Mouse (Mus musculus): ENCODE results near the gene Plcb2. TPM values are rescaled to one million over a fixed set of nuclear protein-coding genes. Genes with fewer than 3 reads are reported as not detected.

Plcb2 gene
- polyA plus RNA-seq, 1 experiment from 2014 or later, result 0.44 TPM

DNA sequence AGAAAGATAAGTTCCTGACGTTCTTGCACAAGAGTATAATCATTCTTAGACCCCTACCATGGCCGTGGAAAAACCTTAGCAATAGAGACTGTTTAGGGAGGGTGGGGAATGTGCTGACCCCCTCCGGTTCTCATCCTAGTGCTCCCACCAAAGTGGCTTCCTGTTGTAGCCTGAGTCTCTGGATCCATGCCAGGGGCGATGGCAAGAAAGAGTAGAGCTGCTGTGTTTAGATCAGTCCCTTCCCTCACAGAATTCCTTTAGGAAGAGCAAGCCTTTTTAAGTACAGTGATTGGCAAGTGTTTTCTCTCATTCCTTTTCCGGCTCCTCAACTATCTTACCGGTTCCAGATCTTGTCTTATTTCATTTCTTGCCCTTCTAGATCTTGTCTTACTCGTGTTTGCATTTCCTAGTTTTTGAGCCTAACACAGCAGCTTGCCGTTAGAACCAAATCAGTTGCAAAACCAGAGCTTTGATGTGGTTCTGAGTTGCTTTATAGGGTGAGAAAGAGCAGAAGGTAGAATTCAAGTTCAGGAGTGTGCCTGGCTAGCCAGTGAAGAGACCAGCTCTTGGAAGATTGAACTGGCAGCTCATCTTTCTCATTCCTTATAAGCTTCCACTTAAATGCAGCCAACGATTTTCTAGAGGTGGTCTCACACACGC lies 19.2 kb upstream of the Plcb2 start:
- H3K27me3 ChIP-seq (replicated peaks; ENCODE audit: low read depth, poor library complexity, severe bottlenecking), result peaks cover 70% of the 10 kb centered on the region
- peaks cover 61% of the 10 kb centered on the region for H3K4me1 ChIP-seq

DNA sequence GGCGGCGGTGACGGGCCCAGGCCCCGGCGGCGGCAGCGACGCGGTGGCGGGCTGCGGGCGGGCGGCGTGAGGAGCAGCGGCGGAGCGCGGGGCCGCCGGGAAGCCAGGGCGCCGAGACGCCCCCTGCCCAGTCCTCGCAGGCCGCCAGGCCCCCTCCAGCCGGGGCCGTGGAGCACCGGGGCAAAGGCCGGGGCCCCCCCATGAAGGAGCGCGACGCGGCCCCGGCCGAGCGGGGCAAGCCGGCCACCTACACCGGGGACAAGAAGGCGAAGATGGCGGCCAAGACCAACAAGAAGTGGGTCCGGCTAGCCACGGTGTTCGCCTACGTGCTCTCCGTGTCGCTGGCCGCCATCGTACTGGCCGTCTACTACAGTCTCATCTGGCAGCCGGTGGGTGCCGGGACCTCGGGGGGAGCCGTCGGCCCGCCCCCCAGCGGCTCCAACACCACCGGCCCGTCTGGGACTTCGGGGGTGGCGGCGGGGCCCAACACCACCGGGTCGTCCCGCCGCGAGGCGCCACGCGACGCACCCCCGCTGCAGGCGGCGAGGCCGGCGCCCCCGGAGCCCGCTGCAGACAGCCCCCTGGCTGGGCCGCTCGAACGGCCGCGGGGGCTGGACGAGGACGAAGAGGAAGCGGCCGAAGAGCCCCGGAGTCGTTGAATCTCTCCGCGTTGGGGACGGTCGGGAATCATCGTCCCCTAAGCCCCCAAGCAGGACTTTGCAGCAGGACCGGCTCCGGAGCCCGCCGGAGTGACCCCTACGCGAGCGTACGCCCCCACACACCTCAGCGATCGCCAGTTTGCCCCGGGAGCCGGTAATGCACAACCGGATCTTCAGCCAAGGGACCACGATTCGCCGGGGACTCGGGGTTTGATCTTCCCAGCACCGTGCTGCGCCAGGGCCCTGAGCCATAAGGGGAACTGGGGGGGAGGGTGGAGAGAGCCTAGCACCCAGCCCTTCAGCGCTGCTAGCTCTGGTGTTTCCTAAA lies 18.0 kb upstream of the Plcb2 start:
- Histone ChIP-seq H3K9me3 (no peaks in the 10 kb centered on the region), H3K4me1 (peaks cover 52% of the 10 kb centered on the region), H3K27ac (replicated peaks) (peak overlapping the region; percentile 87), H3K4me3 (peak overlapping the region; percentile 92), H3K36me3 (replicated peaks) (peaks cover 14% of the 10 kb centered on the region), H3K27me3 (replicated peaks; ENCODE audit: low read depth, poor library complexity, severe bottlenecking) (peaks cover 75% of the 10 kb centered on the region)
- under 1% methylated on average over 113 of the region's 113 CpGs for WGBS
- peak; percentile 71 for DNase-seq (ENCODE audit: low spot score)

More for the DNA sequence above, 19.2 kb upstream of the Plcb2 start:
- H3K27ac ChIP-seq (replicated peaks), result no peak overlapping the region
- H3K9me3 ChIP-seq, result no peaks in the 10 kb centered on the region
- no peak for DNase-seq (ENCODE audit: low spot score)
- H3K36me3 ChIP-seq (replicated peaks), result peaks cover 14% of the 10 kb centered on the region
- 41% methylated on average over 10 of the region's 10 CpGs for WGBS
- peak overlapping the region; percentile 92 for H3K4me3 ChIP-seq

DNA sequence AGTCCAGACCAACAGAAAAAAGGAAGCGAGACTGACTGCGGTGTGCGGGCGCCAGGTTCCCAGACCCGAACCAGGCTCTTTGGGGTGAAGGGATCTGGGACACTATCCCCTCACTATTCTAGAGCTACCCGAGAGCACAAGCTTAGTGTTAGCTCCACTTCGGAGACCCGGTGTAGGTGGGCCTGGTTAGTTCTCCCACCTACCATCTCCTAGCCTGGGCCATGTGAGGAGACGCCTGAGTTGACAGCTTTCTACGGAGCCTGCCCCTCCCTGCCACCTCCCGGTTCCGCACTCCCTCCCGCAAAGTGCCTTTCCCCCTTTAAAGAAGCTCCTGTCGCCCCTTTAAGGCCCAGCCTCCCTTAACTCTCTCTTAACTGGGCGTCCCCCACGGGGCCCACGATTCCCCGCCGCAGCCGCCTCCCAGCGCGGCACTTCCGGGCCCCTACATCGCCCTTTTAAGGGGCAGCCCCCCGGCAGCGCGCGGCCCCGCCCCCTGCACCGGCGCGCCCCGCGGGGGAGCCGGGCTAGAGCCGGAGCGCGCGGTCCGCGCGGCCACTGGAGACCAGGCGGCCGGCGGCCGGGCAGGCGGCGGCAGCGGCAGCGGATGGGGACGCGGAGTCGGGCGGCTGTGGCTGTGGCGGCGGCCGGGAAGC lies 17.1 kb upstream of the Plcb2 start, which contains the start of gene Inafm2:
TSS of gene Inafm2 (plus strand) at position 527 of the 653 bp plus-strand sequence.
- Histone ChIP-seq H3K36me3 (replicated peaks) (peaks cover 12% of the 10 kb centered on the region), H3K27me3 (replicated peaks; ENCODE audit: low read depth, poor library complexity, severe bottlenecking) (peaks cover 73% of the 10 kb centered on the region), H3K9me3 (no peaks in the 10 kb centered on the region), H3K27ac (replicated peaks) (peak within 1 kb of the TSS; percentile 87), H3K4me1 (peaks cover 50% of the 10 kb centered on the region), H3K4me3 (peak within 1 kb of the TSS; percentile 92)
- 4% methylated on average over 57 of the region's 57 CpGs for WGBS
- peak; percentile 94 for DNase-seq (ENCODE audit: low spot score)

DNA sequence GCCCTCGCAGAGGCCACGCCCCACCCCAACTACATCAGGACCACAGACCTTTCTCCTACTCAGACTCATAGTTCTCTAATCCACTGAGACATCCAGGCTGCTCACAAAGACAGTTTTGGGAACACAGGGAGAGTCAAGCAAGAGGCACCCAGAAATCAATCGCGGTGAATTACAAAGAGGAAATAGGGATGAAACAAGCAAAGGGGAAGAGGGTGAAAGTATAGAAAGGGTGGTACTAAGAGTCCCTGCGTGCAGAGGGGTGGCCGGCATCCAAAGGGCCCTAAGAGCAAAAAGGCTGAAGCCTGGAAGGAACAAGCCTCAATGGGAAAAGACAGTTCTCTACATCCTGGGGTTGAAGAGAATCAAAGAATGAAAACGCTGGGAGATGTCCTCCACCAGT lies 16.4 kb upstream of the Plcb2 start:
- Histone ChIP-seq H3K4me1 (peaks cover 43% of the 10 kb centered on the region), H3K27ac (replicated peaks) (no peak overlapping the region), H3K27me3 (replicated peaks; ENCODE audit: low read depth, poor library complexity, severe bottlenecking) (peaks cover 66% of the 10 kb centered on the region), H3K9me3 (no peaks in the 10 kb centered on the region), H3K36me3 (replicated peaks) (peaks cover 9% of the 10 kb centered on the region), H3K4me3 (peak overlapping the region; percentile 92)
- WGBS, result 2% methylated on average over 7 of the region's 7 CpGs
- DNase-seq (ENCODE audit: low spot score), result no peak

DNA sequence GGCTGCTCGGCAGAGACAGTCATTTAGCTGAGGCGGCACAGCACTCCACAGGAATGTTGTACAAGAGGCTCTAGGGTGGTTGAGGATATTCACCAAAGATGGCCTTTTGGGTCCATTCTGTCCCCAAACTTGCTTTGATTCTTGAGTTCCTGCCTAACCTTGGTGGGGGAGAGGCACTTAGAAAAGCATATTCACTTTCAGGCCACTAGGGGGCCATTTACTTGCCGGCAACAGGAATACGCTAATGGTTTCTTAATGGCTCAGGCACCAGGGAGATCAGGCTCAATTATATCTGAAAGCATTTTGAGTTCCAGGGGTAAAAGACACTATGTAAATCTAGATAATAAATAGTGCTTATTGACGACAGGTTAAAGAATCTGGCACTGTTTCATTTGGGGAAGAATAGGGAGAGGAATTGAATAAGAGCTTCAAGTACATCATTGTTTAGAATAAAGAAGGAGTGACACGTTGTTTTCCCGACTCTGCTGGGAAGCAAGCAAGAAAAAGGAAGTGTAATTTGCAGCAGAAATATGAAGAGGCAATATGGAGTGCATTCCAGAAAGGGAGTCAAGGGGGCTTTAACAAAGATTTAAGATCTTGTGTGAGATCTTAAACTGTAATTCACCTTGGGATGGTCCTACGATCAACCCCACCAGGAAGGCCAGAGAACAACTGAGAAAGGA lies 15.2 kb upstream of the Plcb2 start:
- Histone ChIP-seq H3K27me3 (replicated peaks; ENCODE audit: low read depth, poor library complexity, severe bottlenecking) (peaks cover 53% of the 10 kb centered on the region), H3K9me3 (no peaks in the 10 kb centered on the region), H3K4me1 (peaks cover 31% of the 10 kb centered on the region), H3K27ac (replicated peaks) (no peak overlapping the region), H3K36me3 (replicated peaks) (no peaks in the 10 kb centered on the region), H3K4me3 (no peak overlapping the region)
- WGBS, result 34% methylated on average over 8 of the region's 8 CpGs
- peak; percentile 37 for DNase-seq (ENCODE audit: low spot score)

DNA sequence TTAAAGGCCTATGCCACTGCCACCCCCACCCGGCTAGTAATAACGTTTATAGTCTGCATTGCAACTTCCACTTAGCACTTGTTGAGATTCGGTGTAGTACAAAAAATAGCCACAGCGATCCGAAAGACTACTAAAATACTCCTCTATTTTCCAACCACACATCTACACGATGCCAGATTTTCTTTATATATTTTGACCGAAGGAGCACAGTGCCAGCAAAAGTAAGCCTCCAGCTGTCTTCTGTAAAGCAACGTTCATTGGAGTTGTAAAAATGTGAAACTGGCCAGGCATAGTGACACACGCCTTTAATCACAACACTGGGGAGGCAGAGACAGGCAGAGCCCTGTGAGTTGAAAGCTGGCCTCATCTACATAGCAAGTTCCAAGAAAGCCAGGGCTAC lies 12.9 kb upstream of the Plcb2 start:
- Histone ChIP-seq H3K27me3 (replicated peaks; ENCODE audit: low read depth, poor library complexity, severe bottlenecking) (peaks cover 36% of the 10 kb centered on the region), H3K4me1 (peaks cover 15% of the 10 kb centered on the region), H3K9me3 (no peaks in the 10 kb centered on the region), H3K36me3 (replicated peaks) (no peaks in the 10 kb centered on the region), H3K4me3 (no peak overlapping the region), H3K27ac (replicated peaks) (no peak overlapping the region)
- 75% methylated on average over 9 of the region's 9 CpGs for WGBS
- DNase-seq (ENCODE audit: low spot score), result no peak

DNA sequence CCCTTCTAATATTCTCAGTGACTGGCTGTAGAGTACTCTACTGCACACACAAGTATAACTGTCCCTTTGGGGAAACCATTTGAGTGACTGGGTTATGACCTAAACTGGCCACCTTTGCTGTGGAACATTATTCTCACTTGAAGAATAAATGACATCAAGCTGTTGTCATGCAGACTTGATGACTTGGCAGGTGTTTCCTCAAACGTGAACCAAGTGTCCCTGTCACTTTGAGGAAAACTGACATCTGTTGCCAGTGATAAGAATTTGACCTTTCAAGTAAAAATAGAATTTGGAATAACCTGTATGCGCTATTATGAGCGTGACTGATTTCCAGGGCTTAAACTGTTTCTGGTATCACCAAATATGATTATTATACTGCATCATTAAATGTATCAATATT lies 12.1 kb upstream of the Plcb2 start:
- H3K27ac ChIP-seq (replicated peaks), result no peak overlapping the region
- DNase-seq (ENCODE audit: low spot score), result no peak
- H3K4me1 ChIP-seq, result peaks cover 10% of the 10 kb centered on the region
- 68% methylated on average over 3 of the region's 3 CpGs for WGBS
- H3K27me3 ChIP-seq (replicated peaks; ENCODE audit: low read depth, poor library complexity, severe bottlenecking), result peaks cover 40% of the 10 kb centered on the region
- no peaks in the 10 kb centered on the region for H3K36me3 ChIP-seq (replicated peaks)
- H3K4me3 ChIP-seq, result no peak overlapping the region
- no peaks in the 10 kb centered on the region for H3K9me3 ChIP-seq

DNA sequence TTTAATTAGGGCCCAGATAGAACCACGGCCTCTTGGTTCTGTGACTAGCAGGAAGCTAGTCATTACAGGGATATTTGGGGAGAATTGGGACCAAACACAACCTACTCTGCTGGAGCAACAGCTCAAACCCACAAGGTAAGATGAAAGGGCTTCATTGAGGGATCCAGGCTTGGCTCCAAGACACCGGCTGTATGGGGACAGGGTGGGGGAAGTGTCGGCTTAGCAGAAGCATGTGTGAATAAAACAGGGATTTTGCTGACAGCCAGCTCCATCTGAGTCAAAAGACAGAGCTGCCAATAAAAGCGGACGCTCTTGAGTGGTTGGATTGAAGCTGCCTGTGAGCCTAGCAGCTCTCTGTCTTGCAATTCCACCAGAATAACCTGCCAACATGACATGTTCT lies 5.1 kb upstream of the Plcb2 start:
- Histone ChIP-seq H3K36me3 (replicated peaks) (no peaks in the 10 kb centered on the region), H3K27me3 (replicated peaks; ENCODE audit: low read depth, poor library complexity, severe bottlenecking) (peaks cover 66% of the 10 kb centered on the region), H3K27ac (replicated peaks) (no peak overlapping the region), H3K4me1 (peaks cover 10% of the 10 kb centered on the region), H3K9me3 (no peaks in the 10 kb centered on the region), H3K4me3 (no peak overlapping the region)
- DNase-seq (ENCODE audit: low spot score), result no peak
- WGBS, result 59% methylated on average over 5 of the region's 5 CpGs

DNA sequence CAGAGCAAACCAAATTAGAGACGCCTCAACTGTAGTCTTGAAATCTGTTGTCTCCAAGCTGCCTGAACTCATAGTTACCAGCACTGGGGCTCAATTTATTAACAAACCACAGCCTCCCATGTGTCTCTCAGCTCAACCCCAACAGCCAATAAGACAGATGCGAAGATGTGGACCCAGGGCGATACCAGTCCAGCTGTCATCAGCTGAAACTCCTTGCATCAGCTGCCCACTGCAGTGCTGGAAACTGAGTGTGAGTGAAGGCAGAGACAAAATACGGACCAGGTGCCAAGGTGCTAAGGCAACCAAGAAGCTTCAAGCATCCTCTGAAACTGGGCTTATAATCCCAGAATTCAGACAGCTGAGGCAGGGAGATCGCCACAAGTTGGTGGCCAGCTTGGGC lies 3.7 kb upstream of the Plcb2 start:
- peaks cover 79% of the 10 kb centered on the region for H3K27me3 ChIP-seq (replicated peaks; ENCODE audit: low read depth, poor library complexity, severe bottlenecking)
- no peaks in the 10 kb centered on the region for H3K36me3 ChIP-seq (replicated peaks)
- H3K27ac ChIP-seq (replicated peaks), result no peak overlapping the region
- H3K4me3 ChIP-seq, result no peak overlapping the region
- no peaks in the 10 kb centered on the region for H3K9me3 ChIP-seq
- 89% methylated on average over 5 of the region's 5 CpGs for WGBS
- H3K4me1 ChIP-seq, result peaks cover 15% of the 10 kb centered on the region
- DNase-seq (ENCODE audit: low spot score), result no peak

DNA sequence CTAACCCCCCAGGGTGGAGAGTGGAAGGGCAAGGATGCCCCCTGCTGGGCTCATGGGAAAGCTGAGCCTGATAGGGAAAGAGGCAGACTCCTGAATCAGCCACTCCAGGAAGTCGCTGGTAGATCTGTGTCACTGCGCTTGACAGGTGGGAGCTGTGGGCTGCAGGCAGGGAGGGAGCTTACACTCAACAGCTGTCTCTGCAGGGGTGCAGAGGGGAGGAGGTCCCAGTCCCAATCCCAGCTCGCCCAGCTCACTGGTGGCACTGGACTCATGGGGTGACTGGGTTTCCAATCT lies 2.3 kb upstream of the Plcb2 start:
- no peak overlapping the region for H3K4me3 ChIP-seq
- no peaks in the 10 kb centered on the region for H3K9me3 ChIP-seq
- DNase-seq (ENCODE audit: low spot score), result peak; percentile 58
- WGBS, result 12% methylated on average over 3 of the region's 3 CpGs
- peaks cover 15% of the 10 kb centered on the region for H3K4me1 ChIP-seq
- no peak overlapping the region for H3K27ac ChIP-seq (replicated peaks)
- no peaks in the 10 kb centered on the region for H3K36me3 ChIP-seq (replicated peaks)
- H3K27me3 ChIP-seq (replicated peaks; ENCODE audit: low read depth, poor library complexity, severe bottlenecking), result peaks cover 81% of the 10 kb centered on the region

DNA sequence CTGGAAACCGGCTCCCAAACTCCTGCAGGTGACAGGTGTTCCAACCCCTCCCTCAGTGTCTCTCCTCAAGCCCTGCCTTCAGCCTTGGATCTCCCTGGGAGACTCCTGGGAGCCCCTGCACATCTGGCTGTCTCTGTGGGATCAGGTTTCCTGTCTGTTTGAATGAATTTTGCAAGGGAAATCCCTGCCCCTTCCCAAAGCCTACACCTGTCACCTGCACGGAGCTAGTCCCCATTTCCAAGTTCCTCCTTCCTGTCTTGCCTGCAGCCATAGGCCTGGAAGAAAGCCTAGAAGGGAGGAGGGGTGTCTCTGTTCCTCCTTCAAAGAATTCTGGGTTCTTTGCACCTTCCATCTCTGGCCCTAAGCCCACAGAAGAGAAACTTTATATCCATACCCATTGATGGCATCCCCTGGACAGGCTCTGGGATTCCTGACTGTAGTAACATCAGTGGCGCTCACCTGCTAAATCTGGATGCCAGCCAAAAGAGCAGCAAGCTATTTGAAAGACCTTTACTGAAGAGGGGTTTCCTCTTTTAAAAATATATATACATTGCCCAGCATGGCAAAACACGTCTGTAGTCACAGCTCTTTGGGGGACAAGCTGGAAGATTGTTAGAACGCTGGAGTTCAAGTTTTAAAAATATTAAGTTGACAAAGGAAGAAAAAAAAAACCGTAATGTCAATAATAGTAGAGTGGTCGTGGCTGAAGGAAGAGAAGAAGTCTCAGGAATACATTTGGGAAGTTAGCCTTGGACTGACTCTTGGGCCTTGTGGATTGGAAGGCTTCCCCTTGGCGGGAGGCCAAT lies 1.8 kb upstream of the Plcb2 start:
- no peaks in the 10 kb centered on the region for H3K36me3 ChIP-seq (replicated peaks)
- no peaks in the 10 kb centered on the region for H3K9me3 ChIP-seq
- DNase-seq (ENCODE audit: low spot score), result no peak
- peaks cover 87% of the 10 kb centered on the region for H3K27me3 ChIP-seq (replicated peaks; ENCODE audit: low read depth, poor library complexity, severe bottlenecking)
- no peak overlapping the region for H3K27ac ChIP-seq (replicated peaks)
- WGBS, result 26% methylated on average over 8 of the region's 8 CpGs
- H3K4me3 ChIP-seq, result no peak overlapping the region
- H3K4me1 ChIP-seq, result peaks cover 15% of the 10 kb centered on the region

Measured in embryonic facial prominence, embryonic 10.5 days (tissue).